ENCODE assay signal across 18 mouse cellular contexts in the genomic region with DNA sequence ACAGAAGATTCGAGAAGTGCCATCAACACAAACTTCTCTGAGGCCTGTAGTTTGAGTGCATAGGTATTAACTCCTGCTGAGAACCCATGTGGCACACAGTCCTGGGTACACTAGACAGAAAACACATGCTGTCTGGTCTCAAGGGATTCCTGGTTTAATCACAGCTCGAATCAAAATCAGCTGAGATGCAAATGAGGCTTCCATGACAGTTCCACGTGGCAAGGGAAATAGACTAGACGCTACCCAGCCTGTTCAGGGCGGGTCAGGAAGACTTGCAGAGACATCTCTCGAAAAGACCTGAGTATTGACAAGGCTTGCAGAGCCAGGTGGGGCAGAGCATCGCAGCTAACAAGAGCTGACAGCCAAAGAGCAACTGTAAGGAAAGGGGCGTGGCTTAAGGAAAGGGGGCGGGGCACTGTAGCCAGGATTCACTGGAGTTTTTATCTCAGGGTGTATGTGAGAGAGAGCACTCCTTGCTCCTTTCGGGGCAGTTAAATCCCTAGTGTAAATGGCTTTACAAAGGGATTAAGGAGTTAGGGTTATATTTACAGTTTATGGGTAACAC.
DNase-seq lines count a peak whose midpoint lies in the region; ATAC-seq lines count a peak whose summit lies in the region.
"Had no signal": no experiment of that assay in that cellular context is flagged by ENCODE, and none has a peak within 500 bp of the region (broad histone marks: within the 10 kb centered on the region; RNA-seq: fewer than 3 reads in every experiment).

No protein-coding gene starts in this region.

- peak; percentile 26 for DNase-seq in kidney, postnatal 4 days
- DNase-seq in kidney, postnatal 10 days, result no peak
- DNase-seq in B cell, adult 2 months, result peak; percentile 62 to 65
- DNase-seq in T-cell, adult 2 months (ENCODE audit: low spot score), result peak; percentile 10
- peak; percentile 62 for DNase-seq in splenic B cell, adult 2 months (ENCODE audit: low read depth, low spot score)
- no peak for DNase-seq in adrenal gland, postnatal 25 days
- DNase-seq in heart, postnatal 10 days, result no peak
- DNase-seq: adrenal gland, postnatal 36 days; cerebellum, postnatal 10 days; layer of hippocampus, adult 9-11 months; lung, embryonic 14.5 days; right cerebral cortex, postnatal 4 days had no signal

- no peak for ATAC-seq in activated CD4-positive, CD25-positive, alpha-beta regulatory T cell, adult 4 months
- ATAC-seq: intestine, postnatal 0 days had no signal

- H3K36me3 ChIP-seq in splenic B cell, adult 2 months (ENCODE audit: control insufficient read depth, insufficient read depth, low read length, poor library complexity, severe bottlenecking), result no peaks in the 10 kb centered on the region
- H3K36me3 ChIP-seq: hindbrain, embryonic 12.5 days; limb, embryonic 15.5 days; neural tube, embryonic 12.5 days had no signal

- H3K27me3 ChIP-seq in splenic B cell, adult 2 months (ENCODE audit: control insufficient read depth, insufficient read depth, low read length, poor library complexity, severe bottlenecking), result no peaks in the 10 kb centered on the region
- H3K27me3 ChIP-seq: hindbrain, embryonic 12.5 days; limb, embryonic 15.5 days; megakaryocyte, embryonic 14.5 days; neural tube, embryonic 12.5 days had no signal

- intact Hi-C loops in heart, postnatal 10 days (cut with DNase I), result no loop called here

Comparison
In these comparisons a context has a peak if more than half of its experiments do, and no peak if none do; other contexts are left out.
1. DNase-seq: peak in kidney, postnatal 4 days (2 of 2), B cell, adult 2 months (2 of 2), T-cell, adult 2 months (single experiment) and splenic B cell, adult 2 months (single experiment); none in kidney, postnatal 10 days (single experiment), adrenal gland, postnatal 25 days (single experiment) and heart, postnatal 10 days (0 of 2).